ENCODE assay signal across 9 mouse cellular contexts in the genomic region with DNA sequence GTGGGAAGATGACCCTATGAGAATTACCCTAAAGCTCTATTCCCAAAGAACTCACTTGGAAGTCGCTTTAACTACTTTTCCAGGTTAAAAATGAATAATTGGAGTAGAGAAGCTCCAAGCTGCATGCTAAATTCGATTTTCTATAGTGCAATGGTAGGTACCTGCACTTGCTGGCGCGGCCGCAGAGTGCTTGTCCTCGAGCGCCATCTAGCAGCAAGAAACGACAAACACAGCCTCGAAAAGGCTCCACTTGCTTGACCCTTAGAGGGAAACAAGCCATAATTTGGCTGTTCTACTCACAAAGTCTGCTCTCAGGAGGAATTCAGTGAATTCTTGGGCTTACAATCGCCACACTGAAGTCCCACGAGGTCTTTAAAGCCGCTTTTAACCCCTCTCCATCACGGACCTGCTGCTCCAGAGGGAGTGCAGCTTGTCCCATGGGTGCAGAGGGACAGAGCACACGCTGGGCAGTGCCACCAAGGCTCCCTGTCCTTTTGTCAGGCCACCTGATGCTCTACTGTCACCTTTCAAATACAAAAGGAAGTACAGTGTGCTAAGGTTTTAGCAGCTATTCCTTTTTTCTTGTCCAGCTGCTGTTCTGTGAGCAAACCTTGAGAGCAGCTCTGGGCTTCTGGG. TPM values are rescaled to one million over a fixed set of nuclear protein-coding genes. Genes with fewer than 3 reads are reported as not detected.
DNase-seq lines count a peak whose midpoint lies in the region; ATAC-seq and TF ChIP-seq lines count a peak whose summit lies in the region.
"Had no signal": no experiment of that assay in that cellular context is flagged by ENCODE, and none has a peak within 500 bp of the region (broad histone marks: within the 10 kb centered on the region; RNA-seq: fewer than 3 reads in every experiment).

No protein-coding gene starts in this region.

- WGBS in hindbrain, embryonic 10.5 days, result 10% methylated on average over 14 of the region's 14 CpGs
- 8% methylated on average over 14 of the region's 14 CpGs for WGBS in hindbrain, embryonic 13.5 days
- 9% methylated on average over 14 of the region's 14 CpGs for WGBS in liver, adult 2 months
- 10% methylated on average over 14 of the region's 14 CpGs for WGBS in neural tube, embryonic 11.5 days
- 9% methylated on average over 14 of the region's 14 CpGs for WGBS in stomach, postnatal 0 days

- no peak overlapping the region for H3K9ac ChIP-seq in hindbrain, embryonic 13.5 days
- H3K9ac ChIP-seq in liver, adult 2 months (ENCODE audit: low read depth, low read length), result no peak overlapping the region
- no peak overlapping the region for H3K9ac ChIP-seq in neural tube, embryonic 11.5 days (ENCODE audit: low read length)
- H3K9ac ChIP-seq in stomach, postnatal 0 days (ENCODE audit: low read length), result no peak overlapping the region
- H3K9ac ChIP-seq: embryonic facial prominence, embryonic 13.5 days had no signal

- intact Hi-C loops in heart, postnatal 14 days (cut with DNase I), result loop anchor here (1.0 kb wide), 1 partner anchor 156 kb away; no protein-coding TSS in a partner anchor

- ATAC-seq in hindbrain, embryonic 13.5 days (ENCODE audit: low FRiP score), result no peak; the same call in 1 of the 2 replicates
- ATAC-seq in neural tube, embryonic 11.5 days (ENCODE audit: insufficient read depth, low FRiP score, low TSS enrichment), result no peak
- no peak; the same call in 1 of the 2 replicates for ATAC-seq in stomach, postnatal 0 days (ENCODE audit: low FRiP score, low TSS enrichment)

- no peak for TF ChIP-seq EP300 in stomach, postnatal 0 days (optimal IDR thresholded peaks at IDR 0.05)

- H3K36me3 ChIP-seq in hindbrain, embryonic 10.5 days, result no peaks in the 10 kb centered on the region
- no peaks in the 10 kb centered on the region for H3K36me3 ChIP-seq in hindbrain, embryonic 13.5 days
- H3K36me3 ChIP-seq in liver, adult 2 months (ENCODE audit: control insufficient read depth, insufficient read depth, low read length), result no peaks in the 10 kb centered on the region
- H3K36me3 ChIP-seq in neural tube, embryonic 11.5 days (ENCODE audit: control insufficient read depth, insufficient read depth, low read length), result no peaks in the 10 kb centered on the region
- no peaks in the 10 kb centered on the region for H3K36me3 ChIP-seq in stomach, postnatal 0 days (ENCODE audit: control insufficient read depth, insufficient read depth, low read length)
- H3K36me3 ChIP-seq: embryonic facial prominence, embryonic 13.5 days had no signal

- H3K4me2 ChIP-seq in hindbrain, embryonic 13.5 days, result no peak overlapping the region
- H3K4me2 ChIP-seq in neural tube, embryonic 11.5 days (ENCODE audit: low read depth), result no peak overlapping the region
- no peak overlapping the region for H3K4me2 ChIP-seq in stomach, postnatal 0 days (replicated peaks; ENCODE audit: low read depth)
- H3K4me2 ChIP-seq: embryonic facial prominence, embryonic 13.5 days had no signal

- no peaks in the 10 kb centered on the region for H3K27me3 ChIP-seq in hindbrain, embryonic 10.5 days (ENCODE audit: insufficient read depth, poor library complexity, severe bottlenecking)
- 0 out of 2 replicates have a peak, but pooled peaks cover 7% of the 10 kb centered on the region for H3K27me3 ChIP-seq in hindbrain, embryonic 13.5 days
- H3K27me3 ChIP-seq in liver, adult 2 months (ENCODE audit: control insufficient read depth, insufficient read depth, low read length), result no peaks in the 10 kb centered on the region
- H3K27me3 ChIP-seq in neural tube, embryonic 11.5 days (ENCODE audit: control insufficient read depth, insufficient read depth, low read length), result no peaks in the 10 kb centered on the region
- no peaks in the 10 kb centered on the region for H3K27me3 ChIP-seq in stomach, postnatal 0 days (ENCODE audit: control insufficient read depth, insufficient read depth, low read length)

- TF ChIP-seq CTCF in liver, adult 2 months (IDR thresholded peaks at IDR 0.05; ENCODE audit: low read depth, low read length), result peak; percentile 94
- peak; percentile 92 for TF ChIP-seq CTCF in stomach, postnatal 0 days (IDR thresholded peaks at IDR 0.05; ENCODE audit: low read depth)

- H3K79me2 ChIP-seq in liver, adult 2 months (ENCODE audit: control insufficient read depth, insufficient read depth, low read length), result no peaks in the 10 kb centered on the region

- H3K27ac ChIP-seq in hindbrain, embryonic 10.5 days, result no peak overlapping the region
- no peak overlapping the region for H3K27ac ChIP-seq in hindbrain, embryonic 13.5 days
- H3K27ac ChIP-seq in liver, adult 2 months (replicated peaks; ENCODE audit: insufficient read depth, low read depth, low read length), result no peak overlapping the region
- no peak overlapping the region for H3K27ac ChIP-seq in neural tube, embryonic 11.5 days (ENCODE audit: low read depth, low read length)
- no peak overlapping the region for H3K27ac ChIP-seq in stomach, postnatal 0 days (replicated peaks)
- H3K27ac ChIP-seq: embryonic facial prominence, embryonic 13.5 days had no signal

- H3K9me3 ChIP-seq in hindbrain, embryonic 10.5 days, result no peaks in the 10 kb centered on the region
- H3K9me3 ChIP-seq in hindbrain, embryonic 13.5 days, result no peaks in the 10 kb centered on the region
- H3K9me3 ChIP-seq in neural tube, embryonic 11.5 days (ENCODE audit: control insufficient read depth, low read length), result no peaks in the 10 kb centered on the region
- H3K9me3 ChIP-seq in stomach, postnatal 0 days (ENCODE audit: control insufficient read depth, low read length), result no peaks in the 10 kb centered on the region
- H3K9me3 ChIP-seq: embryonic facial prominence, embryonic 13.5 days had no signal

- TF ChIP-seq POLR2A in liver, adult 2 months (IDR thresholded peaks at IDR 0.05; ENCODE audit: extremely low read depth, insufficient read depth, low read length), result no peak

- H3K4me3 ChIP-seq in hindbrain, embryonic 10.5 days, result no peak overlapping the region
- no peak overlapping the region for H3K4me3 ChIP-seq in hindbrain, embryonic 13.5 days
- H3K4me3 ChIP-seq in liver, adult 2 months (ENCODE audit: insufficient read depth, low read depth, low read length), result no peak overlapping the region
- H3K4me3 ChIP-seq in neural tube, embryonic 11.5 days (ENCODE audit: low read depth, low read length), result no peak overlapping the region
- no peak overlapping the region for H3K4me3 ChIP-seq in stomach, postnatal 0 days (ENCODE audit: low read depth, low read length)
- H3K4me3 ChIP-seq: embryonic facial prominence, embryonic 13.5 days had no signal

- no peaks in the 10 kb centered on the region for H3K4me1 ChIP-seq in hindbrain, embryonic 10.5 days (replicated peaks)
- peaks cover 5% of the 10 kb centered on the region; the same call in 1 of the 2 replicates for H3K4me1 ChIP-seq in hindbrain, embryonic 13.5 days (replicated peaks)
- H3K4me1 ChIP-seq in liver, adult 2 months (ENCODE audit: control insufficient read depth, insufficient read depth, low read length), result no peaks in the 10 kb centered on the region
- H3K4me1 ChIP-seq in neural tube, embryonic 11.5 days (ENCODE audit: control insufficient read depth, insufficient read depth, low read length), result no peaks in the 10 kb centered on the region
- no peaks in the 10 kb centered on the region for H3K4me1 ChIP-seq in stomach, postnatal 0 days (replicated peaks; ENCODE audit: control insufficient read depth, insufficient read depth)
- H3K4me1 ChIP-seq: embryonic facial prominence, embryonic 13.5 days had no signal

- peak; percentile 65 for DNase-seq in hindbrain, embryonic 10.5 days (ENCODE audit: low spot score)
- peak; percentile 46 for DNase-seq in MEL-GATA-1-ER (ENCODE audit: extremely low read depth, low read depth)
- peak; percentile 10 for DNase-seq in cerebellum, adult 9-10 months
- DNase-seq in heart, postnatal 14 days, result peak; percentile 64 to 78
- DNase-seq in liver, adult 2 months (ENCODE audit: extremely low read depth, low read depth, low spot score), result peak; percentile 36
- peak; percentile 71 for DNase-seq in neural tube, embryonic 11.5 days (ENCODE audit: low spot score)
- peak; percentile 68 for DNase-seq in stomach, postnatal 0 days (ENCODE audit: low spot score)

RNA-seq across cellular contexts. Expression of a gene that starts 37.0 kb away (rescaled TPM):
- polyA plus RNA-seq in hindbrain, embryonic 10.5 days (2016; fragmentation: Nextera tagmentation; extraction: Ambion mirVana), result 4.9 and 7.7 TPM in 2 replicates
- 4.3 and 6.4 TPM in 2 replicates for polyA plus RNA-seq in hindbrain, embryonic 13.5 days (2015; fragmentation: Nextera tagmentation; extraction: Ambion mirVana)
- under 1 TPM; 0.07 to 0.19 TPM for total RNA-seq in heart, postnatal 14 days (2021)
- not detected in 2 replicates for total RNA-seq in liver, adult 2 months (2014; rRNA removed)
- 0.02 TPM in 1 of 2 replicates, not detected in the other for polyA plus RNA-seq in liver, adult 2 months (2012; rRNA removed)
- 4.6 and 5.8 TPM in 2 replicates for polyA plus RNA-seq in neural tube, embryonic 11.5 days (2014; fragmentation: Nextera tagmentation; extraction: Ambion mirVana)
- 1.2 and 1.5 TPM in 2 replicates for polyA plus RNA-seq in stomach, postnatal 0 days (2015; fragmentation: Nextera tagmentation; extraction: Ambion mirVana)

Comparison
In these comparisons a context has a peak if more than half of its experiments do, and no peak if none do; other contexts are left out.
1. DNase-seq: peak in every context shown above with its lines; median percentile 71 in heart, postnatal 14 days; 71 in neural tube, embryonic 11.5 days; 68 in stomach, postnatal 0 days; 65 in hindbrain, embryonic 10.5 days; 46 in MEL-GATA-1-ER; 36 in liver, adult 2 months; 10 in cerebellum, adult 9-10 months.